Mouse (Mus musculus) granulocyte monocyte progenitor cell, adult 5-6 weeks (primary cell): Measurements from ENCODE around the gene Gprc5c. TPM values are rescaled to one million over a fixed set of nuclear protein-coding genes. Genes with fewer than 3 reads are reported as not detected.
A peak's percentile ranks its signal among the peaks of the same experiment; 100 is the strongest.
"Not testable (repeated sequence)": the region's sequence is repeated elsewhere in the genome, so short reads cannot be mapped to it uniquely, and the experiment has no call there.

Experiments
- ATAC-seq: replicated peaks from 2 replicates; pipeline ENCODE4 v1.8.0; 2016; ENCODE audit warnings: mild to moderate bottlenecking, moderate TSS enrichment, inconsistent platforms; ENCODE audit not compliant: poor library complexity, severe bottlenecking
- total RNA-seq, 2 experiments: library from RNA; stranded (forward) in 1 of 2; stranded (reverse) in 1 of 2; fragments of 200-712, 200-1000 nt in 1 of 2; fragments of >200 nt in 1 of 2; fragmentation: Nextera tagmentation in 1 of 2; gene quantifications; 2 replicates each; pipeline ENCODE4 v1.2.3; 2014 to 2017

Gprc5c gene
- total RNA-seq, 2 experiments from 2014 or later = not detected

- ATAC-seq = no peak; the same call in 1 of the 2 replicates
Measured at GRCm38 (mm10) chr11:114890542-114890941, 39.6 kb downstream of the Gprc5c start.

DNA sequence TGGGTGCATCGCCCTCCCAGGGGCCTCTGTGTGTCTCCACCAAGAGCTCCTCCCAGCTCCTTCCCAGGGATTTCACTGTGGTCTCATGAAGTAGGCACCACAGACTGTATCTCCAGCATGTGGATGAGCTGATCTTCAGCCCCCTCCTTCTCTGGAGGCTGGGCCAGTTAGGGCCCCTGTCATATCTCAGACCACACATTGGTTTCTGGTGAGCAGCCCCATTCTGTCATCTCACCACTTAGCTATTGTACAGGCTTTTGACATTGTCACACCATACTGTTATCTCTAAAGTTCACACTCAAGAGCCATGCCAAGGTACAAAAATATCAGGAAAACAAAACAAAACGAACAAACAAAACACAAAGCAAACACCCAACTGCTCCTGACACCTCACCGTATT lies 45.1 kb downstream of the Gprc5c start:
- ATAC-seq = no peak

DNA sequence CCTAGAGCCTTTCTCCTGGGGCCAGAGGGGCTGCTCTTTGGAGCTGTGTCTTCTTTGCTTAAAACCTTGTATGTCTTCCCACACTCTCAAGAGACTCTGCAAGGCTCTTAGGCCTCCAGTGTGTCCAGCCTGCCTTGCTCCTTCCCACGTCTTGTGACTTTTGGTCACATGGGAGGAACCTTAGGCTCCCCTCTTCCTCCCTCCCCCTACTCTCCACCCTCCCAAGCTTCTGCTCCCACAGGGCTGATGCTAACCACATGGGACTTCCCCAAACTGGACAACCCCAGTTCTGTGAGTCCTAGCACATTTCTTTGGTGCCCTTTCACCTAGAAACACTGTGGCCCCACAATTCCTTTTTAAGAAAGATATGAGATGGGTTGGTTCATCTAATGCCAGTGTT lies 47.1 kb downstream of the Gprc5c start:
- peak; percentile 94 for ATAC-seq

DNA sequence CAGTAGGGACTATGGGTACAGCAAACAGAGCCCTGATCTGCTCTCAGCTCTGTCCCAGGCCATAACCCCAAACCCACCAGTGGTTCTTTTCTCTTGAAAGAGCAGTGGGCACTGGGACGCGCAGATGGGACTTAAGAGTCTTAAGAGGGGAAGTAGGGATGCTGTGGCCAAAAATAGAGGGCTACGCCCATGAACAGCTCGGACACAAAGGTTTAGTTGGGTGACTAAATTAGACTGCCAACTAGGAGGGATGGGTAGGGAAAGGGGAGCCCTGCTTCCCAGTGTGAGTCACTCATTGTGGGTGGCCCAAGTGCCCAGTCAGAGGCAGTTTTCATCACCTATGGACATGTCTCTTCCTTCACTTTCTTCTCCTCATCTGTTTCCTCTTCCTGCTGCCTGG lies 52.3 kb downstream of the Gprc5c start:
- peak; percentile 28 for ATAC-seq

GRCm38 (mm10) chr11:114907567-114907966 lies 56.6 kb downstream of the Gprc5c start:
- ATAC-seq = peak; percentile 91

DNA sequence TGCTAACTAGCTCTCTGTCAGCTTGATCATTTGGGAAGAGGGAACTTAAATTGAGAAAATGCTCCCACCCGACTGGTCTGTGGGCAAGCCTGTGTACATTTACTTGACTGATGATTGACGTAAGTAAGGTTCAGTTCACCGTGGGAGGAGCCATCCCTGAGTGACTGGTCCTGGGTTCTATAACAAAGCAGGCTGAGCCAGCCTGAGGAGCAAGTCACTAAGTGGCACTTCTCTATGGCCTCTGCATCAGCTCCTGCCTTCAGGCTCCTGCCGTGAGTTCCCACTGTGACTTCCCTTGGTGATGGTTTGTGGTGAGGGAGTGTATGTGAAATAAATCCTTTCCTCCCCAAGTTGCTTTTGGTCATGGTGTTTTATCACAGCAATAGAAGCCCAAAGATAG lies 57.1 kb downstream of the Gprc5c start:
- peak; percentile 17 for ATAC-seq

DNA sequence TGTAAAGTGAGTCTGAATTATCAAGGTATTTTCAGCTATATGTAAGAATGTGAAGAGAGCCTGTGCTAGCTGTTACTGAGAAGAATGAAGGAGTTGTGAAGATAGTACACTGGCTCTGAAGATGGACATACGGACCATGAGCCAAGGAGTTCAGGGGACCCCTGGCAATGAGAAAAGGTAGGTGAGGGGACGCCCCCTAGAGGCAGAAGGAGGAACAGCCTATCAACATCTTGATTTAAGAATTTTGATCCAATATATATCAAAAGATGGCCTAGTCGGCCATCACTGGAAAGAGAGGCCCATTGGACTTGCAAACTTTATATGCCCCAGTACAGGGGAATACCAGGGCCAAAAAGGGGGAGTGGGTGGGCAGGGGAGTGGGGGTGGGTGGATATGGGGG lies 58.6 kb downstream of the Gprc5c start:
- ATAC-seq = not testable (repeated sequence)

- peak; percentile 75 for ATAC-seq
Measured at GRCm38 (mm10) chr11:114912847-114913246, 61.9 kb downstream of the Gprc5c start.

DNA sequence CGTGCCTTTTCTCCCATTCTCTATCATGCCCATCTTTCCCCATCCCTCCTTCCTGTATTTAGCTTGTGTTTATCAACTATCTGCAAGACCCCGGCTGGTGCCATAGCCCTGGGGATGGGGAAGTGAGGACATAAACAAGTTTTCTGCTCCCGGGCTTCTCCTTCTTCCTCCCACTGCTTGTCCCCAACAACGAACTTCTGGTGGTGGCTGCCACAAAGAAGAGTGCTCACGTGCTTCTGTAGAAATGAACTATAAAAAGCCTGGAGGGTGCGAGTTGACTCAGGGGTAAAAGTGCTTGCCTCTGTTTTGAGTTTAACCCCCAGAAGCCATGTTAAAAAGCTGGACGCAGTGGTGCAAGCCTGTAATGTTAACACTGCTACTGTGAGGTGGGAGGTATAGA lies 64.0 kb downstream of the Gprc5c start:
- ATAC-seq = peak; percentile 62

- peak; percentile 80 for ATAC-seq
Measured at GRCm38 (mm10) chr11:114917120-114917519, 66.2 kb downstream of the Gprc5c start.

Other genes starting within 250 kb of the Gprc5c start
- 2,916 and 3,176 TPM in 2 replicates for gene Rpl38, start 182.6 kb upstream of the Gprc5c start, total RNA-seq (2014; fragmentation: Nextera tagmentation)
- 2,043 and 3,376 TPM in 2 replicates for gene Rpl38, start 182.6 kb upstream of the Gprc5c start, total RNA-seq (2017)
- 6.5 and 8.7 TPM in 2 replicates for gene Ttyh2, start 175.7 kb upstream of the Gprc5c start, total RNA-seq (2014; fragmentation: Nextera tagmentation)
- 4.0 and 4.9 TPM in 2 replicates for gene Ttyh2, start 175.7 kb upstream of the Gprc5c start, total RNA-seq (2017)
- not detected in 2 replicates for gene Dnaic2, start 123.7 kb upstream of the Gprc5c start, total RNA-seq (2014; fragmentation: Nextera tagmentation)
- not detected in 2 replicates for gene Dnaic2, start 123.7 kb upstream of the Gprc5c start, total RNA-seq (2017)
- 1.3 TPM in 1 of 2 replicates, not detected in the other for gene Kif19a, start 85.8 kb upstream of the Gprc5c start, total RNA-seq (2014; fragmentation: Nextera tagmentation)
- not detected in 2 replicates for gene Kif19a, start 85.8 kb upstream of the Gprc5c start, total RNA-seq (2017)
- gene Btbd17, start 55.2 kb upstream of the Gprc5c start, total RNA-seq (2014; fragmentation: Nextera tagmentation) = 0.54 TPM in 1 of 2 replicates, not detected in the other
- gene Btbd17, start 55.2 kb upstream of the Gprc5c start, total RNA-seq (2017) = not detected in 2 replicates
- gene Gpr142, start 52.2 kb upstream of the Gprc5c start, total RNA-seq (2014; fragmentation: Nextera tagmentation) = not detected in 2 replicates
- not detected in 2 replicates for gene Gpr142, start 52.2 kb upstream of the Gprc5c start, total RNA-seq (2017)
- gene Cd300a, start 38.9 kb downstream of the Gprc5c start, total RNA-seq (2014; fragmentation: Nextera tagmentation) = 11.4 and 12.6 TPM in 2 replicates
- gene Cd300a, start 38.9 kb downstream of the Gprc5c start, total RNA-seq (2017) = 14.3 and 20.8 TPM in 2 replicates
- gene Cd300lb, start 83.2 kb downstream of the Gprc5c start, total RNA-seq (2014; fragmentation: Nextera tagmentation) = 24.4 and 25.9 TPM in 2 replicates
- gene Cd300lb, start 83.2 kb downstream of the Gprc5c start, total RNA-seq (2017) = 17.4 and 17.7 TPM in 2 replicates
- not detected in 2 replicates for gene Cd300c, start 118.0 kb downstream of the Gprc5c start, total RNA-seq (2014; fragmentation: Nextera tagmentation)
- not detected in 2 replicates for gene Cd300c, start 118.0 kb downstream of the Gprc5c start, total RNA-seq (2017)
- gene Cd300ld, start 138.8 kb downstream of the Gprc5c start, total RNA-seq (2014; fragmentation: Nextera tagmentation) = not detected in 2 replicates
- gene Cd300ld, start 138.8 kb downstream of the Gprc5c start, total RNA-seq (2017) = 0.10 and 1.2 TPM in 2 replicates
- gene Cd300c2, start 150.7 kb downstream of the Gprc5c start, total RNA-seq (2014; fragmentation: Nextera tagmentation) = 1.1 and 2.2 TPM in 2 replicates
- 0.60 and 1.3 TPM in 2 replicates for gene Cd300c2, start 150.7 kb downstream of the Gprc5c start, total RNA-seq (2017)
- gene Cd300ld2, start 165.0 kb downstream of the Gprc5c start, total RNA-seq (2014; fragmentation: Nextera tagmentation) = not detected in 2 replicates
- gene Cd300ld2, start 165.0 kb downstream of the Gprc5c start, total RNA-seq (2017) = not detected in 2 replicates
- not detected in 2 replicates for gene Cd300ld4, start 175.9 kb downstream of the Gprc5c start, total RNA-seq (2014; fragmentation: Nextera tagmentation)
- gene Cd300ld4, start 175.9 kb downstream of the Gprc5c start, total RNA-seq (2017) = not detected in 2 replicates
- not detected in 2 replicates for gene Cd300ld5, start 186.6 kb downstream of the Gprc5c start, total RNA-seq (2014; fragmentation: Nextera tagmentation)
- not detected in 2 replicates for gene Cd300ld5, start 186.6 kb downstream of the Gprc5c start, total RNA-seq (2017)
- gene Cd300ld3, start 197.3 kb downstream of the Gprc5c start, total RNA-seq (2014; fragmentation: Nextera tagmentation) = not detected in 2 replicates
- gene Cd300ld3, start 197.3 kb downstream of the Gprc5c start, total RNA-seq (2017) = not detected in 2 replicates
- gene Cd300e, start 211.0 kb downstream of the Gprc5c start, total RNA-seq (2014; fragmentation: Nextera tagmentation) = not detected in 2 replicates
- not detected in 2 replicates for gene Cd300e, start 211.0 kb downstream of the Gprc5c start, total RNA-seq (2017)
- gene Rab37, start 240.3 kb downstream of the Gprc5c start, total RNA-seq (2014; fragmentation: Nextera tagmentation) = 6.5 and 15.1 TPM in 2 replicates
- gene Rab37, start 240.3 kb downstream of the Gprc5c start, total RNA-seq (2017) = 7.1 and 10.0 TPM in 2 replicates